ENCODE assay signal across 26 mouse cellular contexts in the genomic region with DNA sequence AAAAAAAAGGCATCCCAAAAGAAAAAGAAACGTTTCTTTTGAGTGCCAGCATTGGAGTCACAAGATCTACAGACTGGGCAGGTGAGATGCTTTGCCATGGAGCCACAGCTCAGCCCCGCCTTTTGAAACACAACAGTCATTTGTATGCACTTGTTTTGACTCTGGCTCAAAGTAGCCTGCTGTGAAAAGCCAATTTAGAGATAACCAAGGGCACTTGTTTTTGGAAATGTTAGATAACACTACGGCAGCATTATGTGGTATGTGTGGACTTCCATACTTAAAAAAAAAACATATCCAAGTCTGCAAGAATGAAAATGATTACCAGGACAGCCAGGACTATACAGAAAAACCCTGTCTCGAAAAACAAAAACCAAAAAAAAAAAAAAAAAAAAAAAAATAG. TPM values are rescaled to one million over a fixed set of nuclear protein-coding genes. Genes with fewer than 3 reads are reported as not detected.
DNase-seq lines count a peak whose midpoint lies in the region; ATAC-seq and TF ChIP-seq lines count a peak whose summit lies in the region.
"Had no signal": no experiment of that assay in that cellular context is flagged by ENCODE, and none has a peak within 500 bp of the region (broad histone marks: within the 10 kb centered on the region; RNA-seq: fewer than 3 reads in every experiment).

No protein-coding gene starts in this region.

- peak; percentile 66 for ATAC-seq in liver, embryonic 11.5 days (replicated peaks; ENCODE audit: low FRiP score)
- no peak for ATAC-seq in liver, postnatal 0 days
- ATAC-seq: forebrain, embryonic 13.5 days; hindbrain, postnatal 0 days; intestine, postnatal 0 days had no signal

- no peaks in the 10 kb centered on the region for H3K27me3 ChIP-seq in MEL (ENCODE audit: control insufficient read depth in 1 of 2, insufficient read depth in 2 of 2, low read length in 2 of 2)
- no peaks in the 10 kb centered on the region for H3K27me3 ChIP-seq in liver, embryonic 11.5 days (replicated peaks; ENCODE audit: control insufficient read depth, insufficient read depth, low read length)
- no peaks in the 10 kb centered on the region for H3K27me3 ChIP-seq in liver, postnatal 0 days (ENCODE audit: insufficient read depth, low read length)
- H3K27me3 ChIP-seq: embryonic facial prominence, embryonic 12.5 days; forebrain, embryonic 13.5 days; neural tube, embryonic 12.5 days had no signal

- peak; percentile 61 to 74 for TF ChIP-seq EP300 in MEL (IDR thresholded peaks at IDR 0.05; ENCODE audit: low read depth in 1 of 2, low read length in 2 of 2)
- TF ChIP-seq EP300 in liver, postnatal 0 days (IDR thresholded peaks at IDR 0.05; ENCODE audit: low read depth), result peak; percentile 62; the same call in 1 of the 2 replicates

- 0 out of 4 replicates have a peak overlapping the region, but pooled peaks of 1 of the 2 experiments have one; percentile 12 for H3K4me3 ChIP-seq in MEL (ENCODE audit: control insufficient read depth in 1 of 2, insufficient read depth in 1 of 2, low read depth in 2 of 2, low read length in 2 of 2)
- no peak overlapping the region for H3K4me3 ChIP-seq in liver, embryonic 11.5 days (ENCODE audit: low read depth, low read length)
- no peak overlapping the region for H3K4me3 ChIP-seq in liver, postnatal 0 days (ENCODE audit: low read depth, low read length)
- H3K4me3 ChIP-seq in layer of hippocampus, adult 2 months, result no peak overlapping the region
- no peak overlapping the region for H3K4me3 ChIP-seq in lung, adult 2 months (replicated peaks; ENCODE audit: extremely low read depth, low read depth, low read length)
- H3K4me3 ChIP-seq: embryonic facial prominence, embryonic 12.5 days; erythroblast, embryonic 14.5 days; forebrain, embryonic 13.5 days; gastrocnemius, adult 2 months; neural tube, embryonic 12.5 days had no signal

- no peak for TF ChIP-seq POLR2A in MEL (IDR thresholded peaks at IDR 0.05; ENCODE audit: control insufficient read depth in 1 of 2, insufficient read depth in 1 of 2, low read depth in 1 of 2, low read length in 2 of 2, poor library complexity in 1 of 2)
- no peak for TF ChIP-seq POLR2A in lung, adult 2 months (IDR thresholded peaks at IDR 0.05; ENCODE audit: borderline replicate concordance, extremely low read depth, low read depth, low read length)

- no peak for TF ChIP-seq CTCF in MEL (IDR thresholded peaks at IDR 0.05 in 2 of 3, conservative IDR thresholded peaks at IDR 0.05 in 1 of 3; ENCODE audit: control insufficient read depth in 1 of 3, insufficient read depth in 1 of 3, low read depth in 2 of 3, low read length in 3 of 3, poor library complexity in 1 of 3, severe bottlenecking in 1 of 3)
- no peak for TF ChIP-seq CTCF in liver, postnatal 0 days (IDR thresholded peaks at IDR 0.05; ENCODE audit: low read depth)
- TF ChIP-seq CTCF in layer of hippocampus, adult 2 months (conservative IDR thresholded peaks at IDR 0.05), result no peak
- no peak for TF ChIP-seq CTCF in lung, adult 2 months (IDR thresholded peaks at IDR 0.05; ENCODE audit: insufficient read depth, low read length)

- H3K9ac ChIP-seq in MEL (ENCODE audit: control insufficient read depth, low read depth, low read length, poor library complexity, severe bottlenecking), result no peak overlapping the region
- no peak overlapping the region for H3K9ac ChIP-seq in liver, embryonic 11.5 days (ENCODE audit: low read depth, low read length)
- no peak overlapping the region for H3K9ac ChIP-seq in liver, postnatal 0 days (replicated peaks)
- H3K9ac ChIP-seq: embryonic facial prominence, embryonic 12.5 days; forebrain, embryonic 13.5 days; neural tube, embryonic 12.5 days had no signal

- H3K27ac ChIP-seq in MEL (ENCODE audit: control insufficient read depth, low read depth, low read length), result no peak overlapping the region
- peak overlapping the region; percentile 41; the same call in 1 of the 2 replicates for H3K27ac ChIP-seq in liver, embryonic 11.5 days (ENCODE audit: low read depth, low read length)
- peak overlapping the region; percentile 23; the same call in 1 of the 2 replicates for H3K27ac ChIP-seq in liver, postnatal 0 days (ENCODE audit: low read depth)
- H3K27ac ChIP-seq in layer of hippocampus, adult 2 months, result no peak overlapping the region
- H3K27ac ChIP-seq: embryonic facial prominence, embryonic 12.5 days; forebrain, embryonic 13.5 days; gastrocnemius, adult 2 months; hindbrain, postnatal 0 days; macrophage; neural tube, embryonic 12.5 days had no signal

- peaks cover 15% of the 10 kb centered on the region for H3K79me2 ChIP-seq in MEL (ENCODE audit: control insufficient read depth, insufficient read depth, low read length, poor library complexity)

- H3K4me2 ChIP-seq in liver, embryonic 11.5 days, result no peak overlapping the region
- peak overlapping the region; percentile 9; the same call in 1 of the 2 replicates for H3K4me2 ChIP-seq in liver, postnatal 0 days (ENCODE audit: low read depth, low read length)
- H3K4me2 ChIP-seq: embryonic facial prominence, embryonic 12.5 days; forebrain, embryonic 13.5 days; heart, embryonic 11.5 days; neural tube, embryonic 12.5 days had no signal

- H3K36me3 ChIP-seq in MEL (ENCODE audit: control insufficient read depth in 1 of 2, insufficient read depth in 2 of 2, low read length in 2 of 2), result peaks cover 5 to 28% of the 10 kb centered on the region in 2 experiments
- peaks cover 16% of the 10 kb centered on the region for H3K36me3 ChIP-seq in liver, embryonic 11.5 days (ENCODE audit: control insufficient read depth, insufficient read depth, low read length)
- peaks cover 13% of the 10 kb centered on the region for H3K36me3 ChIP-seq in liver, postnatal 0 days (replicated peaks; ENCODE audit: insufficient read depth, low read length)

- peaks cover 16 to 23% of the 10 kb centered on the region in 2 experiments for H3K4me1 ChIP-seq in MEL (ENCODE audit: control insufficient read depth in 1 of 2, insufficient read depth in 2 of 2, low read length in 2 of 2)
- H3K4me1 ChIP-seq in liver, embryonic 11.5 days (replicated peaks; ENCODE audit: control insufficient read depth, insufficient read depth, low read length), result peaks cover 6% of the 10 kb centered on the region; the same call in 1 of the 2 replicates
- peaks cover 9% of the 10 kb centered on the region for H3K4me1 ChIP-seq in liver, postnatal 0 days (ENCODE audit: insufficient read depth)
- H3K4me1 ChIP-seq in lung, adult 2 months (ENCODE audit: control insufficient read depth, insufficient read depth, low read length), result peaks cover 2% of the 10 kb centered on the region; the same call in 1 of the 2 replicates
- H3K4me1 ChIP-seq: neural tube, embryonic 12.5 days had no signal

- no peak for TF ChIP-seq RAD21 in MEL (IDR thresholded peaks at IDR 0.05; ENCODE audit: low read depth, low read length)

- 34% methylated on average over 4 of the region's 4 CpGs for WGBS in liver, embryonic 11.5 days
- 39% methylated on average over 4 of the region's 4 CpGs for WGBS in liver, postnatal 0 days (ENCODE audit: insufficient replicate concordance)
- 44% methylated on average over 4 of the region's 4 CpGs for WGBS in lung, adult 2 months

- DNase-seq in MEL (ENCODE audit: low read depth, low spot score), result peak; percentile 75
- DNase-seq in c-Kit-negative CD71-positive TER-119-positive erythroid progenitor cells, embryonic 14.5 days (ENCODE audit: low read depth, low spot score), result peak; percentile 17
- no peak for DNase-seq in liver, embryonic 11.5 days (ENCODE audit: low spot score)
- no peak for DNase-seq in liver, postnatal 0 days
- DNase-seq in lung, postnatal 25 days (ENCODE audit: low spot score), result no peak
- no peak for DNase-seq in layer of hippocampus, adult 2 months (ENCODE audit: low spot score in 2 of 2)
- DNase-seq in lung, adult 2 months, result no peak
- DNase-seq: adrenal gland, postnatal 36 days; cerebellum, adult 18-20 months; cerebellum, postnatal 14 days; gastrocnemius, adult 2 months; heart, postnatal 10 days; kidney, postnatal 36 days; layer of hippocampus, adult 9-11 months; midbrain, embryonic 14.5 days; retina, postnatal 1 day; right cerebral cortex, postnatal 25 days; spleen, adult 18-20 months had no signal

- no peaks in the 10 kb centered on the region for H3K9me3 ChIP-seq in MEL (replicated peaks; ENCODE audit: insufficient read depth, low read length)
- H3K9me3 ChIP-seq in liver, embryonic 11.5 days (ENCODE audit: control insufficient read depth, low read length), result no peaks in the 10 kb centered on the region
- no peaks in the 10 kb centered on the region for H3K9me3 ChIP-seq in liver, postnatal 0 days (ENCODE audit: low read length)
- H3K9me3 ChIP-seq: embryonic facial prominence, embryonic 12.5 days; forebrain, embryonic 13.5 days; neural tube, embryonic 12.5 days had no signal

RNA-seq across cellular contexts. Expression of a gene that starts 3.7 kb away (rescaled TPM):
- total RNA-seq in MEL (2012; rRNA removed), result 46.7 and 50.9 TPM in 2 replicates
- polyA plus RNA-seq in MEL (2012; ENCODE audit: insufficient read depth in 1 of 2, insufficient read length in 2 of 2, low read depth in 1 of 2, low replicate concordance in 2 of 2, missing spikeins in 1 of 2), result 100 to 1,000 TPM in 1 of 2 experiments, not detected in 1; 129 TPM
- 77.2 and 79.5 TPM in 2 replicates for polyA plus RNA-seq in liver, embryonic 11.5 days (2014; fragmentation: Nextera tagmentation; extraction: Ambion mirVana)
- polyA plus RNA-seq in liver, postnatal 0 days (2015; fragmentation: Nextera tagmentation; extraction: Ambion mirVana), result 15.0 and 16.8 TPM in 2 replicates
- total RNA-seq in layer of hippocampus, adult 2 months (2021), result 10 to 100 TPM; 63.1 to 67.8 TPM
- polyA plus RNA-seq in lung, adult 2 months (2012; rRNA removed), result 39.2 and 59.2 TPM in 2 replicates

RNA-seq across cellular contexts. Expression of a gene that starts 4.0 kb away (rescaled TPM):
- 5.0 and 5.8 TPM in 2 replicates for total RNA-seq in MEL (2012; rRNA removed)
- polyA plus RNA-seq in MEL (2012; ENCODE audit: insufficient read depth in 1 of 2, insufficient read length in 2 of 2, low read depth in 1 of 2, low replicate concordance in 2 of 2, missing spikeins in 1 of 2), result 1 to 10 TPM in 1 of 2 experiments, not detected in 1; 6.4 TPM
- polyA plus RNA-seq in liver, embryonic 11.5 days (2014; fragmentation: Nextera tagmentation; extraction: Ambion mirVana), result 0.64 and 1.5 TPM in 2 replicates
- polyA plus RNA-seq in liver, postnatal 0 days (2015; fragmentation: Nextera tagmentation; extraction: Ambion mirVana), result 0.21 and 0.59 TPM in 2 replicates
- 1 to 10 TPM; 3.5 to 4.0 TPM for total RNA-seq in layer of hippocampus, adult 2 months (2021)
- 2.2 and 2.7 TPM in 2 replicates for polyA plus RNA-seq in lung, adult 2 months (2012; rRNA removed)
- polyA plus RNA-seq: macrophage had no signal

RNA-seq across cellular contexts. Expression of a gene that starts 9.3 kb away (rescaled TPM):
- 67.3 and 85.1 TPM in 2 replicates for total RNA-seq in MEL (2012; rRNA removed)
- polyA plus RNA-seq in MEL (2012; ENCODE audit: insufficient read depth in 1 of 2, insufficient read length in 2 of 2, low read depth in 1 of 2, low replicate concordance in 2 of 2, missing spikeins in 1 of 2), result 10 to 100 TPM in 1 of 2 experiments, not detected in 1; 85.6 TPM
- polyA plus RNA-seq in liver, embryonic 11.5 days (2014; fragmentation: Nextera tagmentation; extraction: Ambion mirVana), result 87.6 and 94.7 TPM in 2 replicates
- 29.4 and 29.9 TPM in 2 replicates for polyA plus RNA-seq in liver, postnatal 0 days (2015; fragmentation: Nextera tagmentation; extraction: Ambion mirVana)
- 10 to 100 TPM; 80.9 to 81.5 TPM for total RNA-seq in layer of hippocampus, adult 2 months (2021)
- 80.9 and 97.0 TPM in 2 replicates for polyA plus RNA-seq in lung, adult 2 months (2012; rRNA removed)

RNA-seq across cellular contexts. Expression of a gene that starts 9.6 kb away (rescaled TPM):
- 126 and 151 TPM in 2 replicates for total RNA-seq in MEL (2012; rRNA removed)
- 100 to 1,000 TPM in 1 of 2 experiments, not detected in 1; 282 TPM for polyA plus RNA-seq in MEL (2012; ENCODE audit: insufficient read depth in 1 of 2, insufficient read length in 2 of 2, low read depth in 1 of 2, low replicate concordance in 2 of 2, missing spikeins in 1 of 2)
- polyA plus RNA-seq in liver, embryonic 11.5 days (2014; fragmentation: Nextera tagmentation; extraction: Ambion mirVana), result 93.2 and 98.1 TPM in 2 replicates
- 35.5 and 36.8 TPM in 2 replicates for polyA plus RNA-seq in liver, postnatal 0 days (2015; fragmentation: Nextera tagmentation; extraction: Ambion mirVana)
- 10 to 100 TPM; 39.6 to 54.0 TPM for total RNA-seq in layer of hippocampus, adult 2 months (2021)
- polyA plus RNA-seq in lung, adult 2 months (2012; rRNA removed), result 28.3 and 44.9 TPM in 2 replicates

RNA-seq across cellular contexts. Expression of a gene that starts 18.4 kb away (rescaled TPM):
- 6.0 and 7.0 TPM in 2 replicates for total RNA-seq in MEL (2012; rRNA removed)
- polyA plus RNA-seq in MEL (2012; ENCODE audit: insufficient read depth in 1 of 2, insufficient read length in 2 of 2, low read depth in 1 of 2, low replicate concordance in 2 of 2, missing spikeins in 1 of 2), result 10 to 100 TPM in 1 of 2 experiments, not detected in 1; 15.2 TPM
- polyA plus RNA-seq in liver, embryonic 11.5 days (2014; fragmentation: Nextera tagmentation; extraction: Ambion mirVana), result 4.7 and 6.2 TPM in 2 replicates
- polyA plus RNA-seq in liver, postnatal 0 days (2015; fragmentation: Nextera tagmentation; extraction: Ambion mirVana), result 2.9 TPM in 2 replicates
- 10 to 100 TPM; 29.3 to 29.5 TPM for total RNA-seq in layer of hippocampus, adult 2 months (2021)
- polyA plus RNA-seq in lung, adult 2 months (2012; rRNA removed), result 45.2 and 52.4 TPM in 2 replicates

Comparison
In these comparisons a context has a peak if more than half of its experiments do, and no peak if none do; other contexts are left out.
1. DNase-seq: peak in MEL (single experiment) and c-Kit-negative CD71-positive TER-119-positive erythroid progenitor cells, embryonic 14.5 days (single experiment); none in liver, embryonic 11.5 days (single experiment), liver, postnatal 0 days (single experiment), lung, postnatal 25 days (single experiment), layer of hippocampus, adult 2 months (0 of 2) and lung, adult 2 months (single experiment).
2. H3K27ac ChIP-seq: peak in liver, embryonic 11.5 days (single experiment) and liver, postnatal 0 days (single experiment); none in MEL (single experiment) and layer of hippocampus, adult 2 months (single experiment).